Mouse (Mus musculus) forebrain, postnatal 0 days (tissue): ENCODE data around the gene Scg3. TPM values are rescaled to one million over a fixed set of nuclear protein-coding genes. Genes with fewer than 3 reads are reported as not detected.

Source experiments
- ATAC-seq: fragments of 200-750 bp; cut with Nextera tagmentation; 2 replicates; pipeline ENCODE4 v1.8.0; 2017; ENCODE audit warnings: mild to moderate bottlenecking, moderate library complexity
- DNase-seq: peaks from one replicate; pipeline ENCODE4 v3.0.0-alpha.2; 2015
- H3K27ac ChIP-seq: fragments of 300-500 bp; sonication (generic); 2 replicates; pipeline ENCODE4 v1.5.1; 2014; ENCODE audit warnings: low read depth, mild to moderate bottlenecking, antibody characterized with exemption, low read length, moderate library complexity, mixed read lengths
- H3K27me3 ChIP-seq: fragments of 300-500 bp; sonication (generic); 2 replicates; pipeline ENCODE4 v1.6.1; 2014; ENCODE audit warnings: mild to moderate bottlenecking, low read length, mixed read lengths; ENCODE audit not compliant: insufficient read depth
- H3K36me3 ChIP-seq: fragments of 300-500 bp; sonication (generic); 2 replicates; pipeline ENCODE4 v1.6.1; 2014; ENCODE audit warnings: mild to moderate bottlenecking, moderate library complexity; ENCODE audit not compliant: insufficient read depth
- H3K4me1 ChIP-seq: fragments of 300-500 bp; sonication (generic); 2 replicates; pipeline ENCODE4 v1.6.1; 2014; ENCODE audit warnings: antibody characterized with exemption; ENCODE audit not compliant: insufficient read depth
- H3K4me2 ChIP-seq: fragments of 300-500 bp; sonication (generic); 2 replicates; pipeline ENCODE4 v1.6.1; 2014; ENCODE audit warnings: low read depth, mild to moderate bottlenecking, moderate library complexity
- H3K4me3 ChIP-seq: fragments of 300-500 bp; sonication (generic); 2 replicates; pipeline ENCODE4 v1.5.1; 2014; ENCODE audit warnings: low read depth, low read length, mixed read lengths
- H3K9ac ChIP-seq: fragments of 300-500 bp; sonication (generic); 2 replicates; pipeline ENCODE4 v1.6.1; 2014; ENCODE audit warnings: mild to moderate bottlenecking
- H3K9me3 ChIP-seq: fragments of 300-500 bp; sonication (generic); 2 replicates; pipeline ENCODE4 v1.6.1; 2016; ENCODE audit warnings: low read length
- CTCF ChIP-seq: sonication (generic); IDR thresholded peaks from 2 replicates; pipeline ENCODE4 v1.5.1; 2016; ENCODE audit warnings: antibody characterized with exemption, control low read depth, low read depth
- WGBS: fragments of 180-500 bp; shearing (Covaris S2); extraction: QIAGEN DNeasy Blood & Tissue Kit; methylation state at CpG from one replicate; pipeline ENCODE4 v1.1.7; 2014; 5-methylcytosine and 5-hydroxymethylcytosine counted together
- polyA plus RNA-seq: library from polyadenylated mRNA; unstranded; fragments of >200 nt; fragmentation: Nextera tagmentation; extraction: Ambion mirVana; gene quantifications from 2 replicates; pipeline ENCODE4 v1.2.1, GENCODE M21; 2015
- total RNA-seq: library from RNA; depleted of rRNA; stranded (reverse); fragments of >200 nt; gene quantifications from 2 replicates; pipeline ENCODE4 v1.2.3, GENCODE M21; 2014

The Scg3 gene
- total and polyA plus RNA-seq, 2 experiments from 2014 or later: 137 to 172 TPM

DNA sequence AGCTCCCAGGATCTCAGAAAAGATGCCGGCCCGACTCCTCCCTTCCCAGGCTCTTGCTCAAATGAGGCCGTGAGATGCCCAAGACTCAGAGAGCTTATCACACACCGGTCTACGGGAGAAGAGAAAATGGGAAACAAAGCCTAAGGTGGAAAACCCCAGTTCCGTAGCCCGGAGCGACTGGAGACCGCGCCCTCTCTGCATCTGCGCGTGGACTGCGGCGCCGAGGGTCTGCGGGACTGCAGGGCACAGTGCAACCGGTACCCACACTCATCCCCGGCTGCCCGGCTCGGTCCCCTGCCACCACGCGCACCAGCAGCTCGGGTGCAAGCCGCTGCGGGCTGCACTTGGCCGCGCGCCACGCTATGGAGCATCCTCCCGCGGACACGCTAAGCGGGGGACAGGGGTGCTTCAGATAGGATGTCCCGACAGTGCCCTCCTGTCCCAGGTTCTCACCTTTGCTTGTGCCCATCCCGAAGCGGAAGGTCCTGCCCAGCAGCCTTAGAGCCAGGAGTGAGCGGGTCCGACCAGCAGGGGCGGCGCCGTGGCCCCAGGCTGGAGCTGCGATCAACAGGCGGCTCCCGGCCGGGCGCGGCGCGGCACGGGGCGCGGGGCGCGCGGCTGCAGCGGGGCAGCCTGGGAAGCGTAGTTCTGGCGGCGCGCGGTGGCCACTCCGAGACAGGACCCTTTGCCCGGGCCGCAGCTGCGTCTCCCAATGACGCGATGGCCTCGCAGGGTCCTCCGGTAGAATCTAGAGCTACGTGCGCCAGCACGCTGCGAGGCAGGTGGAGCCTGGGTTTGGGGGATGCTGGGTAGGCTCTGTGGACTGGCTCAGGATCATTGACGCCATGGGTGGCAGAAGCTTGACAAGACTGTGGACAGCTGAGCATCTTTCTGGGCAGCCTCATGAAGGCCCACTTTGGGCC lies 73.0 kb downstream of the Scg3 start, which contains the start of gene Tmod2:
Gene Tmod2 (minus strand): TSS at position 755 of the 923 bp plus-strand sequence.
- H3K27me3 ChIP-seq: no peaks in the 10 kb centered on the region
- DNase-seq (peak; percentile 80), ATAC-seq (peak; percentile 92)
- H3K4me1 ChIP-seq: peaks cover 5% of the 10 kb centered on the region; the same call in 1 of the 2 replicates
- peak; percentile 45 for TF ChIP-seq CTCF
- peak within 1 kb of the TSS; percentile 81 for H3K4me3 ChIP-seq
- H3K27ac ChIP-seq: peak within 1 kb of the TSS; percentile 88
- under 1% methylated on average over 70 of the region's 74 CpGs for WGBS
- H3K36me3 ChIP-seq: 0 out of 2 replicates have a peak, but pooled peaks cover 4% of the 10 kb centered on the region
- peak within 1 kb of the TSS; percentile 85 for H3K9ac ChIP-seq
- no peaks in the 10 kb centered on the region for H3K9me3 ChIP-seq
- peak within 1 kb of the TSS; percentile 52 for H3K4me2 ChIP-seq

DNA sequence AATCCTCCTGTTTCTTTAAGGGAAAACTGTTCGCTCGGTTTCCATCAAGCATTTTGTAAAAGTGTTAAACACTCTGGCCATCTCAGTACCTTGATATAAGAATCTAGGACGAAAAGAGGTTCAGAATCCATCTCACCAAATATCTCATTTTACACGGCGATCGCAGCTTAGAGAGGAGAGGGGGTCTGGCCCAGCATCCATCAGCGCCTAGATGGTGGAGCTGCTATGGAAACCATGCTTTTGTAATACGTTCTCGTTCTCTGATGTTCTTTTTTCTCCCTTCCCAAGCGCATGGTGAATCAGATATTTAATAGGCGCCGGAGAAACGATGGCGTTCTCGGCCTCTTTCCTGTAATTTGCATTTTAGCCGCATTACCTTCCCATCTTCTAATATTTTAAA lies 73.9 kb downstream of the Scg3 start:
- 4% methylated on average over 16 of the region's 16 CpGs for WGBS

GRCm38 (mm10) chr9:75609505-75609904 lies 74.4 kb downstream of the Scg3 start:
- no peaks in the 10 kb centered on the region for H3K9me3 ChIP-seq
- no peak for ATAC-seq
- WGBS: 23% methylated on average over 1 of the region's 1 CpGs
- DNase-seq: peak; percentile 35
- H3K27ac ChIP-seq: peak overlapping the region; percentile 88; the same call in 1 of the 2 replicates
- peaks cover 7% of the 10 kb centered on the region; the same call in 1 of the 2 replicates for H3K36me3 ChIP-seq
- H3K4me3 ChIP-seq: peak overlapping the region; percentile 81
- H3K4me2 ChIP-seq: peak overlapping the region; percentile 52
- no peaks in the 10 kb centered on the region for H3K27me3 ChIP-seq
- H3K9ac ChIP-seq: peak overlapping the region; percentile 85
- peaks cover 5% of the 10 kb centered on the region; the same call in 1 of the 2 replicates for H3K4me1 ChIP-seq
- TF ChIP-seq CTCF: no peak

More for the DNA sequence above, 73.9 kb downstream of the Scg3 start:
- ATAC-seq (peak; percentile 30; the same call in 1 of the 2 replicates), DNase-seq (peak; percentile 68)
- Histone ChIP-seq H3K36me3 (0 out of 2 replicates have a peak, but pooled peaks cover 4% of the 10 kb centered on the region), H3K27me3 (no peaks in the 10 kb centered on the region), H3K9ac (peak overlapping the region; percentile 85), H3K27ac (peak overlapping the region; percentile 88), H3K4me2 (peak overlapping the region; percentile 52), H3K4me3 (peak overlapping the region; percentile 81), H3K9me3 (no peaks in the 10 kb centered on the region), H3K4me1 (peaks cover 5% of the 10 kb centered on the region; the same call in 1 of the 2 replicates)
- TF ChIP-seq CTCF: no peak

DNA sequence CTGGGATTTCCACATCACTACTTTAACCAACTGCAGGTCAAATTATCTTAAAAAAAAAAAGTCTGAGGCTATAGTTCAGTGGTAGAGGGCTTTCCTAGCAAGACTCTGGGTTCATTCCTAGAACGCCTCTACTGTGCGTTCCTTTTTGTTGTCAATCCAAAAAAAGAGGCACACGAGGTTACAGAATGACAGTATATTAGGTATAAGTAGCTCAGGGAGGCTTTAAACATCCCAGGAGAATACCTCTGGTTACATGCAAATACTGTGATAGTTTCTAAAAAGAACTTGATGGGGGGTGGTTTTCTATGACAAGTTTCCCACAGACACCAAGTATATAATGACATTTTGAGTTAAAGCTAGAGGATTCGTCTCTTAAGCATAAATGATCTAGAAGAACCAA lies 76.4 kb downstream of the Scg3 start:
- Histone ChIP-seq H3K36me3 (peaks cover 10% of the 10 kb centered on the region; the same call in 1 of the 2 replicates), H3K9ac (no peak overlapping the region), H3K4me1 (peaks cover 5% of the 10 kb centered on the region; the same call in 1 of the 2 replicates), H3K27me3 (no peaks in the 10 kb centered on the region), H3K4me2 (no peak overlapping the region), H3K4me3 (no peak overlapping the region), H3K9me3 (no peaks in the 10 kb centered on the region), H3K27ac (no peak overlapping the region)
- ATAC-seq: no peak
- WGBS: 91% methylated on average over 4 of the region's 4 CpGs
- TF ChIP-seq CTCF: no peak
- no peak for DNase-seq

DNA sequence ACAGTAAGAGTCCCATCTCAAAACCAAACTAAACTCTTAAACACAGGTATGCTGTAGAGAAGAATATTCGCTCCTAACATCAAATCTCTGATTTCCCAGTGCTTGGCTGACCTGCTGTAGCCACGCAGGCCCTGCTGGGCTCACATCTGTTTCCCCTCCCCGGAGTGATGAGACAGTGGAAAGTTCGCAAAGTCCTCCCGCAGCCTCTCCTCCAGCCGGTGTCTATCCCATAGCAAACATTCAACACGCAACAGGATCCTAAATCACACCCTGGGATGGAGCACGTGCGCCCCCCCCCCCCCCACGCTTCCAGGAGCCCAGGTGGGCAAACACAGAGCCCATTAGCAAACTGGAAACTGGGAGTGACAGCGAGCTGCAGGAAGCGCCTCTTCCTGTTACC lies 82.3 kb downstream of the Scg3 start:
- Histone ChIP-seq H3K9me3 (no peaks in the 10 kb centered on the region), H3K27me3 (no peaks in the 10 kb centered on the region), H3K4me1 (0 out of 2 replicates have a peak, but pooled peaks cover 2% of the 10 kb centered on the region), H3K9ac (no peak overlapping the region), H3K4me2 (no peak overlapping the region), H3K4me3 (no peak overlapping the region), H3K27ac (no peak overlapping the region), H3K36me3 (peaks cover 17% of the 10 kb centered on the region; the same call in 1 of the 2 replicates)
- DNase-seq (no peak), ATAC-seq (no peak)
- 71% methylated on average over 12 of the region's 12 CpGs for WGBS
- TF ChIP-seq CTCF: no peak

GRCm38 (mm10) chr9:75600166-75600934 lies 83.5 kb downstream of the Scg3 start:
- no peaks in the 10 kb centered on the region for H3K27me3 ChIP-seq
- no peak overlapping the region for H3K4me3 ChIP-seq
- ATAC-seq (no peak), DNase-seq (no peak)
- no peak overlapping the region for H3K4me2 ChIP-seq
- H3K9me3 ChIP-seq: no peaks in the 10 kb centered on the region
- H3K36me3 ChIP-seq: peaks cover 23% of the 10 kb centered on the region
- no peak overlapping the region for H3K9ac ChIP-seq
- H3K4me1 ChIP-seq: 0 out of 2 replicates have a peak, but pooled peaks cover 2% of the 10 kb centered on the region
- 66% methylated on average over 7 of the region's 7 CpGs for WGBS
- H3K27ac ChIP-seq: no peak overlapping the region; the same call in 1 of the 2 replicates
- TF ChIP-seq CTCF: no peak
